Mouse (Mus musculus) intestine, postnatal 0 days (tissue): ENCODE data around the gene Rasal3. TPM values are rescaled to one million over a fixed set of nuclear protein-coding genes. Genes with fewer than 3 reads are reported as not detected.
A peak's percentile ranks its signal among the peaks of the same experiment; 100 is the strongest.

Experiments
- ATAC-seq: fragments of 200-750 bp; cut with Nextera tagmentation; 2 replicates; pipeline ENCODE4 v1.8.0; 2017; ENCODE audit warnings: mild to moderate bottlenecking, moderate TSS enrichment, moderate library complexity
- H3K27ac ChIP-seq: fragments of 300-500 bp; sonication (generic); 2 replicates; pipeline ENCODE4 v1.5.1; 2014; ENCODE audit warnings: mild to moderate bottlenecking, low read depth, low read length, moderate library complexity
- H3K27me3 ChIP-seq: fragments of 300-500 bp; sonication (generic); replicated peaks from 2 replicates; pipeline ENCODE4 v1.6.1; 2014; ENCODE audit warnings: low read length, mixed read lengths; ENCODE audit not compliant: control insufficient read depth, insufficient read depth
- H3K36me3 ChIP-seq: fragments of 300-500 bp; sonication (generic); 2 replicates; pipeline ENCODE4 v1.6.1; 2014; ENCODE audit warnings: mild to moderate bottlenecking, moderate library complexity; ENCODE audit not compliant: control insufficient read depth, insufficient read depth
- H3K4me1 ChIP-seq: fragments of 300-500 bp; sonication (generic); replicated peaks from 2 replicates; pipeline ENCODE4 v1.6.1; 2014; ENCODE audit warnings: antibody characterized with exemption, low read length, mixed read lengths; ENCODE audit not compliant: control insufficient read depth, insufficient read depth
- H3K4me2 ChIP-seq: fragments of 300-500 bp; sonication (generic); replicated peaks from 2 replicates; pipeline ENCODE4 v1.6.1; 2014; ENCODE audit warnings: low read depth, mild to moderate bottlenecking, moderate library complexity
- H3K4me3 ChIP-seq: fragments of 300-500 bp; sonication (generic); 2 replicates; pipeline ENCODE4 v1.5.1; 2014; ENCODE audit warnings: low read depth, low read length
- H3K9ac ChIP-seq: fragments of 300-500 bp; sonication (generic); 2 replicates; pipeline ENCODE4 v1.6.1; 2014; ENCODE audit warnings: mild to moderate bottlenecking, low read depth, low read length
- H3K9me3 ChIP-seq: fragments of 300-500 bp; sonication (generic); 2 replicates; pipeline ENCODE4 v1.6.1; 2016; ENCODE audit warnings: mixed run types; ENCODE audit not compliant: control insufficient read depth
- CTCF ChIP-seq: sonication (generic); IDR thresholded peaks from 2 replicates; pipeline ENCODE4 v1.5.1; 2016; ENCODE audit warnings: low read depth, mild to moderate bottlenecking, control low read depth, antibody characterized with exemption, moderate library complexity
- WGBS: fragments of 180-500 bp; shearing (Covaris S2); extraction: QIAGEN DNeasy Blood & Tissue Kit; methylation state at CpG from one replicate; pipeline ENCODE4 v1.1.7; 2014; 5-methylcytosine and 5-hydroxymethylcytosine counted together
- polyA plus RNA-seq: library from polyadenylated mRNA; unstranded; fragments of >200 nt; fragmentation: Nextera tagmentation; extraction: Ambion mirVana; gene quantifications from 2 replicates; pipeline ENCODE4 v1.2.1, GENCODE M21; 2015

Gene Rasal3
- polyA plus RNA-seq, 1 experiment from 2014 or later: 1.1 TPM

GRCm38 (mm10) chr17:32420781-32421180 is 17.4 kb upstream of the Rasal3 start:
- 76% methylated on average over 8 of the region's 8 CpGs for WGBS
- H3K9ac ChIP-seq: no peak overlapping the region
- peaks cover 9% of the 10 kb centered on the region for H3K27me3 ChIP-seq

GRCm38 (mm10) chr17:32419989-32420388 is 16.6 kb upstream of the Rasal3 start:
- no peak overlapping the region for H3K27ac ChIP-seq
- no peaks in the 10 kb centered on the region for H3K9me3 ChIP-seq
- no peak for ATAC-seq
- H3K4me1 ChIP-seq: no peaks in the 10 kb centered on the region
- WGBS: 21% methylated on average over 2 of the region's 2 CpGs
- no peak overlapping the region for H3K4me2 ChIP-seq
- H3K9ac ChIP-seq: no peak overlapping the region
- H3K36me3 ChIP-seq: no peaks in the 10 kb centered on the region
- peaks cover 13% of the 10 kb centered on the region for H3K27me3 ChIP-seq
- H3K4me3 ChIP-seq: no peak overlapping the region
- no peak for TF ChIP-seq CTCF

More at GRCm38 (mm10) chr17:32420781-32421180, 17.4 kb upstream of the Rasal3 start:
- no peaks in the 10 kb centered on the region for H3K36me3 ChIP-seq
- no peak for TF ChIP-seq CTCF
- H3K4me2 ChIP-seq: no peak overlapping the region
- H3K9me3 ChIP-seq: no peaks in the 10 kb centered on the region
- no peak overlapping the region for H3K27ac ChIP-seq
- no peaks in the 10 kb centered on the region for H3K4me1 ChIP-seq
- H3K4me3 ChIP-seq: no peak overlapping the region
- no peak for ATAC-seq

GRCm38 (mm10) chr17:32416771-32417170 is 13.4 kb upstream of the Rasal3 start:
- no peak for TF ChIP-seq CTCF
- ATAC-seq: no peak

GRCm38 (mm10) chr17:32415417-32416020 is 12.1 kb upstream of the Rasal3 start:
- Histone ChIP-seq H3K27me3 (peaks cover 16% of the 10 kb centered on the region), H3K4me2 (no peak overlapping the region), H3K4me3 (no peak overlapping the region), H3K9me3 (no peaks in the 10 kb centered on the region), H3K9ac (no peak overlapping the region), H3K4me1 (no peaks in the 10 kb centered on the region), H3K27ac (no peak overlapping the region), H3K36me3 (no peaks in the 10 kb centered on the region)
- TF ChIP-seq CTCF: no peak
- no peak for ATAC-seq
- WGBS: 33% methylated on average over 24 of the region's 24 CpGs

More at GRCm38 (mm10) chr17:32416771-32417170, 13.4 kb upstream of the Rasal3 start:
- no peak overlapping the region for H3K4me3 ChIP-seq
- H3K4me2 ChIP-seq: no peak overlapping the region
- H3K36me3 ChIP-seq: no peaks in the 10 kb centered on the region
- H3K27ac ChIP-seq: no peak overlapping the region
- H3K9ac ChIP-seq: no peak overlapping the region
- peaks cover 16% of the 10 kb centered on the region for H3K27me3 ChIP-seq
- no peaks in the 10 kb centered on the region for H3K4me1 ChIP-seq
- WGBS: 97% methylated on average over 14 of the region's 14 CpGs
- no peaks in the 10 kb centered on the region for H3K9me3 ChIP-seq

- Histone ChIP-seq H3K4me3 (no peak overlapping the region), H3K9me3 (no peaks in the 10 kb centered on the region), H3K27me3 (peaks cover 13% of the 10 kb centered on the region), H3K4me1 (no peaks in the 10 kb centered on the region), H3K4me2 (no peak overlapping the region), H3K9ac (no peak overlapping the region), H3K27ac (no peak overlapping the region), H3K36me3 (no peaks in the 10 kb centered on the region)
- TF ChIP-seq CTCF: no peak
- WGBS: 82% methylated on average over 6 of the region's 6 CpGs
- ATAC-seq: no peak
These were observed 8.5 kb upstream of the Rasal3 start for GRCm38 (mm10) chr17:32411898-32412297.

GRCm38 (mm10) chr17:32402779-32403157 is 615 bp downstream of the Rasal3 start:
- H3K9ac ChIP-seq: no peak overlapping the region
- H3K27me3 ChIP-seq: peaks cover 11% of the 10 kb centered on the region
- WGBS: 70% methylated on average over 11 of the region's 11 CpGs
- no peak for ATAC-seq
- H3K36me3 ChIP-seq: no peaks in the 10 kb centered on the region
- H3K4me2 ChIP-seq: no peak overlapping the region
- no peaks in the 10 kb centered on the region for H3K4me1 ChIP-seq
- H3K9me3 ChIP-seq: no peaks in the 10 kb centered on the region
- H3K27ac ChIP-seq: no peak overlapping the region
- no peak for TF ChIP-seq CTCF
- peak overlapping the region; percentile 5; the same call in 1 of the 2 replicates for H3K4me3 ChIP-seq
